Mouse (Mus musculus) CD4-positive, CD25-positive, alpha-beta regulatory T cell, adult 9 weeks (primary cell): ENCODE measurements around the gene Vmn2r6. TPM values are rescaled to one million over a fixed set of nuclear protein-coding genes. Genes with fewer than 3 reads are reported as not detected.

Experiments
- polyA plus RNA-seq: library from polyadenylated mRNA; unstranded; fragments of 100-300 nt; shearing (Covaris generic); gene quantifications from one replicate; pipeline ENCODE4 v1.2.1, GENCODE M21; 2017

The Vmn2r6 gene
- polyA plus RNA-seq, result not detected

DNA sequence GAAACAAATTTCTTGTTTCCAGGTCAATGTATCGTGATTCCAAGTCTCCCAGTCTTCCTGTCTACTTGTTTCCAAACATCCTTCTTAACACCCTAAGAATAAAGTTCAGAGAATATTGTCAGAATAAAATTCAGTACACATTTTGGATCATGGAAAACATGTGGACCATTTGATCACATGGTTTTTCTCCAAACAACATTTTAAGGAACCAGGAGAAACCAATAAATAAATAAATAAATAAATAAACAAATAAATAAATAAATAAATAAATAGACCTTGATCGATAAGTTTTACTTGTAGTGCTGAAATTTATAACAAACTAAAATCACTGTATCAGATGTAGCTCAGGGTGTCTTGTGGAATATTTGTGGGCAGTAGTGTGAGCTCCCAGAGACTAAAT is at the start of gene Vmn2r6:
Gene Vmn2r6 (minus strand): TSS at position 101 of the 400 bp plus-strand sequence.

GRCm38 (mm10) chr3:64509742-64510141 is 55.9 kb downstream of the Vmn2r6 start, which contains the start of gene Vmn2r5:
Gene Vmn2r5, minus strand, starts transcription at chr3:64509842.

Other genes starting within 250 kb of the Vmn2r6 start
- 0.09 TPM for gene Vmn2r4, start 150.5 kb downstream of the Vmn2r6 start, polyA plus RNA-seq
- gene Vmn2r5, start 56.0 kb downstream of the Vmn2r6 start, polyA plus RNA-seq, result not detected